Mouse (Mus musculus) kidney, postnatal 0 days (tissue): ENCODE data around the gene Carns1. TPM values are rescaled to one million over a fixed set of nuclear protein-coding genes. Genes with fewer than 3 reads are reported as not detected.

Experiments used
- ATAC-seq: fragments of 200-750 bp; cut with Nextera tagmentation; replicated peaks from 2 replicates; pipeline ENCODE4 v1.8.0; 2017; ENCODE audit warnings: low read depth, moderate number of reproducible peaks, moderate TSS enrichment, moderate library complexity; ENCODE audit not compliant: low FRiP score
- DNase-seq: peaks from one replicate; pipeline ENCODE4 v3.0.0-alpha.2; 2016; ENCODE audit warnings: low spot score
- H3K27ac ChIP-seq: fragments of 300-500 bp; sonication (generic); 2 replicates; pipeline ENCODE4 v1.5.1; 2014; ENCODE audit warnings: mild to moderate bottlenecking
- H3K27me3 ChIP-seq: fragments of 300-500 bp; sonication (generic); 2 replicates; pipeline ENCODE4 v1.6.1; 2014; ENCODE audit warnings: low read length, mixed read lengths; ENCODE audit not compliant: insufficient read depth
- H3K36me3 ChIP-seq: fragments of 300-500 bp; sonication (generic); 2 replicates; pipeline ENCODE4 v1.6.1; 2014; ENCODE audit warnings: low read length, mixed read lengths; ENCODE audit not compliant: insufficient read depth
- H3K4me1 ChIP-seq: fragments of 300-500 bp; sonication (generic); replicated peaks from 2 replicates; pipeline ENCODE4 v1.6.1; 2014; ENCODE audit warnings: antibody characterized with exemption, low read length, mixed read lengths; ENCODE audit not compliant: insufficient read depth
- H3K4me2 ChIP-seq: fragments of 300-500 bp; sonication (generic); 2 replicates; pipeline ENCODE4 v1.6.1; 2014; ENCODE audit warnings: mild to moderate bottlenecking, low read length, moderate library complexity, mixed read lengths
- H3K4me3 ChIP-seq: fragments of 300-500 bp; sonication (generic); replicated peaks from 2 replicates; pipeline ENCODE4 v1.5.1; 2014; ENCODE audit warnings: low read depth, low read length
- H3K9ac ChIP-seq: fragments of 300-500 bp; sonication (generic); 2 replicates; pipeline ENCODE4 v1.6.1; 2014; ENCODE audit warnings: low read depth, low read length
- H3K9me3 ChIP-seq: fragments of 300-500 bp; sonication (generic); replicated peaks from 2 replicates; pipeline ENCODE4 v1.6.1; 2016; ENCODE audit warnings: low read length, inconsistent platforms, mixed read lengths
- CTCF ChIP-seq: IDR thresholded peaks from 2 replicates; pipeline ENCODE4 v1.5.1; 2016; ENCODE audit warnings: antibody characterized with exemption, low read depth, mild to moderate bottlenecking, moderate library complexity
- WGBS: fragments of 180-500 bp; shearing (Covaris S2); extraction: QIAGEN DNeasy Blood & Tissue Kit; methylation state at CpG from one replicate; pipeline ENCODE4 v1.1.7; 2014; 5-methylcytosine and 5-hydroxymethylcytosine counted together
- microRNA-seq: library from miRNA; unstranded; fragments of <30 nt; microRNA quantifications from one replicate; pipeline ENCODE4, GENCODE M21; 2016
- polyA plus RNA-seq: library from polyadenylated mRNA; unstranded; fragments of >200 nt; fragmentation: Nextera tagmentation; extraction: Ambion mirVana; gene quantifications from 2 replicates; pipeline ENCODE4 v1.2.1, GENCODE M21; 2015

Carns1 gene
- polyA plus RNA-seq, 1 experiment from 2014 or later = 3.3 TPM

DNA sequence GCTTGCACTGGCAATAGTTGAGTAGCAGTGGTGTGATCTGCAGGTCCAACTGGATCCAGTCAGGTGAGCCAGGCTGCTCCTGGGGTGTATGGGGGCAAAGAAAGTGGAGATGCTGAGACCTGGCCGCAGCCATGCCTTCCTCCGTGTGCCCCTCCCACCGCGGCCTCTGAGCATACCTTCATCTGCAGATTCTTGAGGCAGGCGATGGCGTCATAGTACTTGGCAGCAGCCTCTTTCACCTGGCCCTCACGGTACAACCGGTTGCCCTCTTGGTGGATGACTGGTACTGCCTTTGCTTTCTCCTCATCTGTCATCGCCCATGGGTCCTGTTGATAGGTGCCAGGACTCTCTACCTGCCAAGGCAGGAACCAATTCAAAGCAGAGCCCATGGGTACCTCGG, 60.1 kb downstream of the Carns1 start:
- H3K9me3 ChIP-seq = no peaks in the 10 kb centered on the region
- no peak for TF ChIP-seq CTCF
- H3K27me3 ChIP-seq = no peaks in the 10 kb centered on the region
- peaks cover 20% of the 10 kb centered on the region for H3K36me3 ChIP-seq
- H3K4me1 ChIP-seq = peaks cover 9% of the 10 kb centered on the region; the same call in 1 of the 2 replicates
- no peak overlapping the region for H3K9ac ChIP-seq
- no peak overlapping the region for H3K4me2 ChIP-seq
- WGBS = 96% methylated on average over 10 of the region's 10 CpGs
- no peak for DNase-seq
- H3K4me3 ChIP-seq = no peak overlapping the region
- no peak overlapping the region for H3K27ac ChIP-seq
- ATAC-seq = no peak

DNA sequence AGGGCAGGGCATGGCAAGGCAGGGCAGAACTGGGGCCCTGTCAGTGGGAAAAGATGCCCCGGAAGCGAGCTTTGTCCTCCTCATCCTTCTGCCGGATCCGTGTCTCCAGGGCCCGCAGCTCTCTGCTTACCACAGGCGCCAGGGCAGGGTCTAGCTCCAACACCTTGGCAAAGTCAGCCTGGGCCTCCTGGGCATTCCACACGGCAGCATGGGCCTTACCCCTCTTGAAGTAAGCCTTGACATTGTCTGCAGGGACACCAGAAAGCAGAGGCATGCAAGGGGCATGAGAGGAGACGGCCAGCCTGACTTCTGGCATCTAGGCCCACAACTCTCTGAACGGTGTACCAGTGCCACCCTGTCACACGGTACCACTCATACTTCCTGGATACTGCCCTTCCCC, 60.7 kb downstream of the Carns1 start:
- DNase-seq = no peak
- H3K27me3 ChIP-seq = no peaks in the 10 kb centered on the region
- H3K4me3 ChIP-seq = no peak overlapping the region
- TF ChIP-seq CTCF = no peak
- H3K4me1 ChIP-seq = peaks cover 9% of the 10 kb centered on the region; the same call in 1 of the 2 replicates
- H3K4me2 ChIP-seq = no peak overlapping the region
- H3K27ac ChIP-seq = peak overlapping the region; percentile 86
- ATAC-seq = no peak
- no peaks in the 10 kb centered on the region for H3K9me3 ChIP-seq
- H3K9ac ChIP-seq = no peak overlapping the region
- peaks cover 20% of the 10 kb centered on the region for H3K36me3 ChIP-seq
- 85% methylated on average over 10 of the region's 10 CpGs for WGBS

Small RNAs within 50 kb of the gene (microRNA-seq; reads per million reads assigned to microRNA genes)
- not detected for gene Gm26115

Other genes starting within 250 kb of the Carns1 start
- gene Aldh3b1, start 245.7 kb downstream of the Carns1 start, polyA plus RNA-seq = 3.8 and 3.9 TPM in 2 replicates
- gene Unc93b1, start 240.3 kb downstream of the Carns1 start, polyA plus RNA-seq = 24.2 and 25.5 TPM in 2 replicates
- 0.07 TPM in 1 of 2 replicates, not detected in the other for gene Aldh3b3, start 216.8 kb downstream of the Carns1 start, polyA plus RNA-seq
- gene Aldh3b2, start 203.2 kb downstream of the Carns1 start, polyA plus RNA-seq = 4.2 and 5.8 TPM in 2 replicates
- gene Acy3, start 188.9 kb downstream of the Carns1 start, polyA plus RNA-seq = 83.9 and 92.6 TPM in 2 replicates
- gene Tbx10, start 182.7 kb downstream of the Carns1 start, polyA plus RNA-seq = 2.4 and 2.8 TPM in 2 replicates
- gene Nudt8, start 174.9 kb downstream of the Carns1 start, polyA plus RNA-seq = 52.2 and 54.1 TPM in 2 replicates
- 1.3 and 1.7 TPM in 2 replicates for gene Gm49405, start 174.9 kb downstream of the Carns1 start, polyA plus RNA-seq
- gene Doc2g, start 172.2 kb downstream of the Carns1 start, polyA plus RNA-seq = 2.6 and 2.8 TPM in 2 replicates
- 294 and 318 TPM in 2 replicates for gene Ndufv1, start 162.7 kb downstream of the Carns1 start, polyA plus RNA-seq
- 441 and 464 TPM in 2 replicates for gene Gstp1, start 137.5 kb downstream of the Carns1 start, polyA plus RNA-seq
- gene Gstp2, start 129.5 kb downstream of the Carns1 start, polyA plus RNA-seq = 3.1 and 4.4 TPM in 2 replicates
- not detected in 2 replicates for gene Gstp3, start 115.9 kb downstream of the Carns1 start, polyA plus RNA-seq
- gene Cabp2, start 93.9 kb downstream of the Carns1 start, polyA plus RNA-seq = 2.2 and 2.4 TPM in 2 replicates
- 107 TPM in 2 replicates for gene Cdk2ap2, start 78.3 kb downstream of the Carns1 start, polyA plus RNA-seq
- gene Pitpnm1, start 75.5 kb downstream of the Carns1 start, polyA plus RNA-seq = 12.2 and 13.9 TPM in 2 replicates
- 83.2 and 84.2 TPM in 2 replicates for gene Aip, start 49.6 kb downstream of the Carns1 start, polyA plus RNA-seq
- gene Gpr152, start 35.7 kb downstream of the Carns1 start, polyA plus RNA-seq = 0.03 TPM in 1 of 2 replicates, not detected in the other
- 0.08 and 0.13 TPM in 2 replicates for gene Cabp4, start 31.4 kb downstream of the Carns1 start, polyA plus RNA-seq
- gene Coro1b, start 26.9 kb downstream of the Carns1 start, polyA plus RNA-seq = 161 and 164 TPM in 2 replicates
- gene Ptprcap, start 21.9 kb downstream of the Carns1 start, polyA plus RNA-seq = 0.82 and 0.91 TPM in 2 replicates
- gene Rps6kb2, start 12.1 kb downstream of the Carns1 start, polyA plus RNA-seq = 42.4 and 49.0 TPM in 2 replicates
- gene Tbc1d10c, start 15.8 kb upstream of the Carns1 start, polyA plus RNA-seq = 3.5 and 3.9 TPM in 2 replicates
- gene Ppp1ca, start 16.6 kb upstream of the Carns1 start, polyA plus RNA-seq = 804 and 864 TPM in 2 replicates
- 22.8 and 25.7 TPM in 2 replicates for gene Rad9a, start 26.2 kb upstream of the Carns1 start, polyA plus RNA-seq
- gene Clcf1, start 38.8 kb upstream of the Carns1 start, polyA plus RNA-seq = 6.5 and 6.7 TPM in 2 replicates
- gene AC109138.7, start 38.9 kb upstream of the Carns1 start, polyA plus RNA-seq = not detected in 2 replicates
- 40.9 and 43.6 TPM in 2 replicates for gene Pold4, start 56.4 kb upstream of the Carns1 start, polyA plus RNA-seq
- gene Ssh3, start 93.7 kb upstream of the Carns1 start, polyA plus RNA-seq = 15.6 and 18.8 TPM in 2 replicates
- gene Ankrd13d, start 107.7 kb upstream of the Carns1 start, polyA plus RNA-seq = 3.9 and 5.4 TPM in 2 replicates
- 12.8 and 14.4 TPM in 2 replicates for gene Grk2, start 130.7 kb upstream of the Carns1 start, polyA plus RNA-seq
- gene Kdm2a, start 222.8 kb upstream of the Carns1 start, polyA plus RNA-seq = 30.0 and 32.8 TPM in 2 replicates